Mouse (Mus musculus): ENCODE results near the gene Hspa12b. TPM values are rescaled to one million over a fixed set of nuclear protein-coding genes. Genes with fewer than 3 reads are reported as not detected.

The Hspa12b gene
- total RNA-seq, 1 experiment: 1.7 TPM

GRCm38 (mm10) chr2:131125964-131126815 lies 890 bp upstream of the Hspa12b start:
- Histone ChIP-seq H3K4me1 (ENCODE audit: control insufficient read depth in 2 of 2, insufficient read depth in 2 of 2, low read length in 2 of 2, poor library complexity in 1 of 2) (peaks cover 0 to 9% of the 10 kb centered on the region in 2 experiments; a peak in 1 of 4 replicates), H3K4me3 (ENCODE audit: insufficient read depth in 1 of 2, low read depth in 1 of 2, low read length in 2 of 2, poor library complexity in 1 of 2, severe bottlenecking in 1 of 2) (no peak overlapping the region), H3K27ac (ENCODE audit: insufficient read depth, low read depth, low read length, poor library complexity, severe bottlenecking) (no peak overlapping the region), H3K9ac (ENCODE audit: insufficient read depth, low read depth, low read length, poor library complexity, severe bottlenecking) (no peak overlapping the region), H3K9me3 (ENCODE audit: control insufficient read depth, insufficient read depth, low read depth, low read length) (no peaks in the 10 kb centered on the region), H3K36me3 (ENCODE audit: control insufficient read depth, insufficient read depth, low read length, poor library complexity, severe bottlenecking) (no peaks in the 10 kb centered on the region)
- in situ Hi-C loops (cut with MboI; ENCODE audit: low sequenced_read_pairs in 2 of 2, unreplicated experiment in 2 of 2): no loop called here
- TF ChIP-seq CHD2 (IDR thresholded peaks at IDR 0.05; ENCODE audit: low read depth, low read length) (no peak), MAFK (IDR thresholded peaks at IDR 0.05; ENCODE audit: insufficient read depth, low read depth, low read length) (no peak), ZC3H11A (IDR thresholded peaks at IDR 0.05; ENCODE audit: borderline replicate concordance, low read depth, low read length) (no peak), ZNF384 (IDR thresholded peaks at IDR 0.05; ENCODE audit: low read depth, low read length) (no peak), HCFC1 (IDR thresholded peaks at IDR 0.05; ENCODE audit: borderline replicate concordance, insufficient read depth, low read length) (no peak)
- DNase-seq (ENCODE audit: low read depth, low spot score): no peak

DNA sequence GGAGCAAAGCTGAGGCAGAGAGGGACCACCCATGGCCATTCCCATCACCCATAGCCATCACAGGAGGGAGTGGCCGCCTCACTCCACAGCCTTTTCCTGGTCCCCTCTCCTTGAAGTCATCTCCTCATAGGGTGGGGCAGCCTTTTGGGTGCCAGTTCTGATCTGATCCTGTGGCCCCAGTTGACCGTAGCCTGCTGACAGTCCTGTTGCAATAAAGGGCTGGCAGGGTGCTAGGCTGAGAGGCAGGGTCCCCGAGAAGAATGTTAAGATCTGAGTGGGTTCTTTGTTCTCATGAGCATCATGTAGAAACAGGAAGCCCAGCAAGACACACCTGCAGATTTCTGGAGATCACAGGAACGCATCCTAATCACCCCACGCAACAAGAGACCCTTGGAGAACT lies 1.1 kb downstream of the Hspa12b start:
- H3K4me3 ChIP-seq (ENCODE audit: insufficient read depth in 1 of 2, low read depth in 1 of 2, low read length in 2 of 2, poor library complexity in 1 of 2, severe bottlenecking in 1 of 2): no peak overlapping the region
- peaks cover 0 to 9% of the 10 kb centered on the region in 2 experiments; a peak in 1 of 4 replicates for H3K4me1 ChIP-seq (ENCODE audit: control insufficient read depth in 2 of 2, insufficient read depth in 2 of 2, low read length in 2 of 2, poor library complexity in 1 of 2)
- no peaks in the 10 kb centered on the region for H3K36me3 ChIP-seq (ENCODE audit: control insufficient read depth, insufficient read depth, low read length, poor library complexity, severe bottlenecking)
- H3K9ac ChIP-seq (ENCODE audit: insufficient read depth, low read depth, low read length, poor library complexity, severe bottlenecking): no peak overlapping the region
- no peaks in the 10 kb centered on the region for H3K9me3 ChIP-seq (ENCODE audit: control insufficient read depth, insufficient read depth, low read depth, low read length)
- DNase-seq (ENCODE audit: low read depth, low spot score): no peak
- no peak overlapping the region for H3K27ac ChIP-seq (ENCODE audit: insufficient read depth, low read depth, low read length, poor library complexity, severe bottlenecking)
- TF ChIP-seq ZNF384 (IDR thresholded peaks at IDR 0.05; ENCODE audit: low read depth, low read length) (no peak), CHD2 (IDR thresholded peaks at IDR 0.05; ENCODE audit: low read depth, low read length) (no peak), HCFC1 (IDR thresholded peaks at IDR 0.05; ENCODE audit: borderline replicate concordance, insufficient read depth, low read length) (no peak), MAFK (IDR thresholded peaks at IDR 0.05; ENCODE audit: insufficient read depth, low read depth, low read length) (no peak), ZC3H11A (IDR thresholded peaks at IDR 0.05; ENCODE audit: borderline replicate concordance, low read depth, low read length) (no peak)
- in situ Hi-C loops (cut with MboI; ENCODE audit: low sequenced_read_pairs in 2 of 2, unreplicated experiment in 2 of 2): no loop called here

- H3K4me3 ChIP-seq (ENCODE audit: insufficient read depth in 1 of 2, low read depth in 1 of 2, low read length in 2 of 2, poor library complexity in 1 of 2, severe bottlenecking in 1 of 2): no peak overlapping the region
- in situ Hi-C loops (cut with MboI; ENCODE audit: low sequenced_read_pairs in 2 of 2, unreplicated experiment in 2 of 2): no loop called here
- H3K36me3 ChIP-seq (ENCODE audit: control insufficient read depth, insufficient read depth, low read length, poor library complexity, severe bottlenecking): no peaks in the 10 kb centered on the region
- no peak overlapping the region for H3K9ac ChIP-seq (ENCODE audit: insufficient read depth, low read depth, low read length, poor library complexity, severe bottlenecking)
- H3K27ac ChIP-seq (ENCODE audit: insufficient read depth, low read depth, low read length, poor library complexity, severe bottlenecking): no peak overlapping the region
- TF ChIP-seq ZNF384 (IDR thresholded peaks at IDR 0.05; ENCODE audit: low read depth, low read length) (no peak), ZC3H11A (IDR thresholded peaks at IDR 0.05; ENCODE audit: borderline replicate concordance, low read depth, low read length) (no peak), HCFC1 (IDR thresholded peaks at IDR 0.05; ENCODE audit: borderline replicate concordance, insufficient read depth, low read length) (no peak), MAFK (IDR thresholded peaks at IDR 0.05; ENCODE audit: insufficient read depth, low read depth, low read length) (no peak), CHD2 (IDR thresholded peaks at IDR 0.05; ENCODE audit: low read depth, low read length) (no peak)
- no peaks in the 10 kb centered on the region for H3K9me3 ChIP-seq (ENCODE audit: control insufficient read depth, insufficient read depth, low read depth, low read length)
- no peak for DNase-seq (ENCODE audit: low read depth, low spot score)
- H3K4me1 ChIP-seq (ENCODE audit: control insufficient read depth in 2 of 2, insufficient read depth in 2 of 2, low read length in 2 of 2, poor library complexity in 1 of 2): peaks cover 0 to 9% of the 10 kb centered on the region in 2 experiments; a peak in 1 of 4 replicates
These were observed 1.6 kb downstream of the Hspa12b start for GRCm38 (mm10) chr2:131128636-131129157.

DNA sequence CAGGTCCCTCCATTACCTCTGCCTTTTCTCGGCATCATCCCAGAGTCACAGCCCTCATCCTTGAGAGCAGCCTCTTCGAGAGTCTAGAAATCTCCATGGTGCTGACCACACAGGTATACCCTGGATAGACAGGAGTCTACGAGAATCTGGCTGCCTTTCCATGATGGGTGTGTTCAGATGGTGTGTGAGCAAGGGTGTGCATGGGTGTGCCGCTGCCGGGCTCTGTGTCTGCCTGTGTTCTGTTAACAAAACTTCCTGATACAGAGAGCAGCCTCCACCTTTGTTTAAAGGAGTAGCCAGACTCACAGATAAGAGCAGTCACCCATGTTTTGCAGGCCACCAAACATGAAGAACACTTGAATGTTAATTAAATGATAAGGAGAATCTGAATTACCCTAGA lies 2.8 kb downstream of the Hspa12b start:
- Histone ChIP-seq H3K27ac (ENCODE audit: insufficient read depth, low read depth, low read length, poor library complexity, severe bottlenecking) (no peak overlapping the region), H3K9ac (ENCODE audit: insufficient read depth, low read depth, low read length, poor library complexity, severe bottlenecking) (no peak overlapping the region), H3K36me3 (ENCODE audit: control insufficient read depth, insufficient read depth, low read length, poor library complexity, severe bottlenecking) (no peaks in the 10 kb centered on the region), H3K9me3 (ENCODE audit: control insufficient read depth, insufficient read depth, low read depth, low read length) (no peaks in the 10 kb centered on the region), H3K4me3 (ENCODE audit: insufficient read depth in 1 of 2, low read depth in 1 of 2, low read length in 2 of 2, poor library complexity in 1 of 2, severe bottlenecking in 1 of 2) (no peak overlapping the region), H3K4me1 (ENCODE audit: control insufficient read depth in 2 of 2, insufficient read depth in 2 of 2, low read length in 2 of 2, poor library complexity in 1 of 2) (peaks cover 0 to 13% of the 10 kb centered on the region in 2 experiments; a peak in 1 of 4 replicates)
- DNase-seq (ENCODE audit: low read depth, low spot score): no peak
- in situ Hi-C loops (cut with MboI; ENCODE audit: low sequenced_read_pairs in 2 of 2, unreplicated experiment in 2 of 2): no loop called here
- no peak for TF ChIP-seq HCFC1 (IDR thresholded peaks at IDR 0.05; ENCODE audit: borderline replicate concordance, insufficient read depth, low read length)
- no peak for TF ChIP-seq CHD2 (IDR thresholded peaks at IDR 0.05; ENCODE audit: low read depth, low read length)
- no peak for TF ChIP-seq MAFK (IDR thresholded peaks at IDR 0.05; ENCODE audit: insufficient read depth, low read depth, low read length)
- no peak for TF ChIP-seq ZNF384 (IDR thresholded peaks at IDR 0.05; ENCODE audit: low read depth, low read length)
- TF ChIP-seq ZC3H11A (IDR thresholded peaks at IDR 0.05; ENCODE audit: borderline replicate concordance, low read depth, low read length): no peak
